Mouse (Mus musculus): Measurements from ENCODE around the gene Olfr175-ps1.

Olfr175-ps1 gene

GRCm38 (mm10) chr16:58826732-58827319 is at the start of gene Olfr175-ps1:
Olfr175-ps1 (minus strand) TSS chr16:58826782.
- no peak for DNase-seq (ENCODE audit: low spot score in 2 of 2)

GRCm38 (mm10) chr16:58874668-58875067 is 48.1 kb upstream of the Olfr175-ps1 start, which contains the start of gene Olfr177:
Olfr177 (minus strand) TSS chr16:58874768.
- DNase-seq (ENCODE audit: low spot score in 2 of 2): no peak

DNA sequence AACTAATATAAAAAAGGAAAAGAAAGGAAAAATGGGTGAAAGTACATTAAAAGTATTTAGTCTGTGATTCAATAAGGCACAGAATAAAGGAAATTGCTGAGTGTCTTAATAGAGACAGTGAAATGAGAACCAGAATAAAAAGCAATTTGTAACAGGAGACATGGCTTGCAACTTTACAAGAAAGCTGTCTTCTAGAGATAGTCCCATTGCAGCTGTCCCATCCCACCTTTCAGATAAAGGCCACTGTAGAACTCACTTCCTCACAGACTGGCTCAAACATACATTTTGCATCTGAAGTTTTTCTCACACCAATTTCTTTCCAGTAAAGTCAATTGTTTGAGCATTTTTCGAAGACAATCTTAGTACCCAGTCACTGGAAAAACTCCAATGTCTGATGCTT is 34.9 kb upstream of the Olfr175-ps1 start:
- no peak for DNase-seq (ENCODE audit: low spot score in 2 of 2)

GRCm38 (mm10) chr16:58860032-58860737 is 33.6 kb upstream of the Olfr175-ps1 start:
- no peak for DNase-seq (ENCODE audit: low spot score in 2 of 2)

- no peak for DNase-seq (ENCODE audit: low spot score in 2 of 2)
Observed at GRCm38 (mm10) chr16:58800168-58800567, 26.4 kb downstream of the Olfr175-ps1 start, which contains the start of gene Olfr173. Olfr173 (minus strand) TSS chr16:58800268.

Data from thymus, postnatal 10 days (tissue).